Mouse (Mus musculus): ENCODE results near the gene Kri1.

GRCm38 (mm10) chr9:21261831-21262230 is 25.9 kb downstream of the Kri1 start:
- TF ChIP-seq POLR2A (IDR thresholded peaks at IDR 0.05; ENCODE audit: low read depth, low read length): no peak
- no peak for TF ChIP-seq CTCF (IDR thresholded peaks at IDR 0.05; ENCODE audit: borderline replicate concordance, insufficient read depth, low read length)
